Mouse (Mus musculus) erythroblast, embryonic 14.5 days (primary cell): ENCODE data around the gene Os9. TPM values are rescaled to one million over a fixed set of nuclear protein-coding genes. Genes with fewer than 3 reads are reported as not detected.
A peak's percentile ranks its signal among the peaks of the same experiment; 100 is the strongest.

Experiments
- H3K27me3 ChIP-seq: 2 replicates; pipeline ENCODE4 v1.6.1; 2012; ENCODE audit warnings: inconsistent platforms; ENCODE audit not compliant: control insufficient read depth
- H3K36me3 ChIP-seq: 2 replicates; pipeline ENCODE4 v1.6.1; 2012; ENCODE audit warnings: mild to moderate bottlenecking, inconsistent platforms; ENCODE audit not compliant: control insufficient read depth
- H3K4me1 ChIP-seq: 2 replicates; pipeline ENCODE4 v1.6.1; 2012; ENCODE audit warnings: inconsistent platforms; ENCODE audit not compliant: control insufficient read depth
- H3K4me3 ChIP-seq: replicated peaks from 2 replicates; pipeline ENCODE3; 2012; ENCODE audit warnings: moderate library complexity, mild to moderate bottlenecking, inconsistent platforms
- H3K9me3 ChIP-seq: 2 replicates; pipeline ENCODE4 v1.6.1; 2012; ENCODE audit warnings: low read length, inconsistent platforms, mixed read lengths; ENCODE audit not compliant: control insufficient read depth
- GATA1 ChIP-seq: IDR thresholded peaks from 2 replicates; pipeline ENCODE4 v1.6.1; 2012; ENCODE audit warnings: low read length, inconsistent platforms, mixed read lengths
- TAL1 ChIP-seq: IDR thresholded peaks from 3 replicates; pipeline ENCODE4 v1.6.1; 2012; ENCODE audit warnings: low read length, inconsistent platforms, mixed read lengths
- polyA plus RNA-seq: library from polyadenylated mRNA; stranded (reverse); fragments of >175 nt; gene quantifications from 2 replicates; pipeline ENCODE4 v1.2.3, GENCODE M21; 2012

Gene Os9
- polyA plus RNA-seq, 1 experiment, result 13.2 TPM

DNA sequence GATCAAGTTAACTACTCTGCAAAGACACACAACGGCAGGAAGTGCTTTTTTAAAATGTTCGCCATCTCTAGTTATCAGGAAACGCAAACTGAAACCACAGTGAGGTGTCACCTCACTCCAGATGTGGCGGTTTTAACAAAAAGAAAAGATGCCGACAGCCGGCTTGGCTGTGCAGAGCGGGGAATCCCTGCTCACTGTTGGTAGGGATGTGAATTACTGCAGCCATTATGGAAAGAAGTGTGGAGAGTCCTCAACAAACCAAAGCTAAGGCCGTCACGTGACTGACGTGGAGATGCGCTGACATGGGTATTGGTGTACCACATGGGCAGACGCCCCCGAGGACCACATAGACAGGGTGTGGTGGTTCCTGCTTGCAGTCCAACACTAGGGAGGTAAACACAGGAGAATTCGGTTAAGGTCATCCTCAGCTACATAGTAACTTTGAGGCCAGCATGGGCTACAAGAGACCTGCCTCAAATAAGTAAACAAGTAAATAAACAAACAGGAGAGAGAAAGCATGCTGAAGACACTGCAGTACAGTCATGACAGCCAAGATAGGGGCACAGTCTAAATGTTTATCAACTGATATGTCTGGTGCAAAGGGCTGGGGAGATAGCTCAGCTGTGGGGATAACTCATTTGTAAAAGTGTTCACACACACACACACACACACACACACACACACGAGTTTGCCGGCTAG is 13.2 kb downstream of the Os9 start:
- Histone ChIP-seq H3K9me3 (no peaks in the 10 kb centered on the region), H3K27me3 (no peaks in the 10 kb centered on the region), H3K4me3 (peak overlapping the region; percentile 25), H3K4me1 (peaks cover 31% of the 10 kb centered on the region), H3K36me3 (peaks cover 48% of the 10 kb centered on the region)
- TF ChIP-seq GATA1, result no peak
- TF ChIP-seq TAL1, result no peak

GRCm38 (mm10) chr10:127103631-127104030 is 17.3 kb downstream of the Os9 start:
- Histone ChIP-seq H3K27me3 (no peaks in the 10 kb centered on the region), H3K36me3 (peaks cover 57% of the 10 kb centered on the region), H3K4me3 (no peak overlapping the region), H3K4me1 (peaks cover 41% of the 10 kb centered on the region), H3K9me3 (no peaks in the 10 kb centered on the region)
- TF ChIP-seq TAL1, result no peak
- no peak for TF ChIP-seq GATA1

DNA sequence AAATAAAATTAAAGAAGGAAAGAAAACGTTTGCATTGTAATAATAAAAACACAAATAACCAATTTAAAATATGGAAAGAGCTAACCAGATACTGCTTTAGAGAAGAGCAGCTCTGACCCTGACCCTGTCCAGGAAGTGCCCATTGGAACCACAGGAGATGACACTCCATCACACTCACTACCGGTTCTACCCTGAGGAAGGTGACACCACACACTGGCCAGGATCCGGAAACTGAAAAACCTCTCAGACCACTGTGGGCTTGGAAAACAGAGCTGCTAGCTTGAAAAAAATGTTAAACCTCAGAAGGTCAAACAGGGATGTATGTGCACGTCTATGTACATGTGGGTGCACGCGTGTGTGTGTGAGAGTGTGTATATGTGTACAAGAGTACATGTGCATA is 19.8 kb downstream of the Os9 start:
- no peaks in the 10 kb centered on the region for H3K27me3 ChIP-seq
- H3K4me3 ChIP-seq, result no peak overlapping the region
- H3K9me3 ChIP-seq, result no peaks in the 10 kb centered on the region
- peaks cover 30% of the 10 kb centered on the region for H3K4me1 ChIP-seq
- TF ChIP-seq GATA1 (no peak), TAL1 (no peak)
- peaks cover 67% of the 10 kb centered on the region for H3K36me3 ChIP-seq

DNA sequence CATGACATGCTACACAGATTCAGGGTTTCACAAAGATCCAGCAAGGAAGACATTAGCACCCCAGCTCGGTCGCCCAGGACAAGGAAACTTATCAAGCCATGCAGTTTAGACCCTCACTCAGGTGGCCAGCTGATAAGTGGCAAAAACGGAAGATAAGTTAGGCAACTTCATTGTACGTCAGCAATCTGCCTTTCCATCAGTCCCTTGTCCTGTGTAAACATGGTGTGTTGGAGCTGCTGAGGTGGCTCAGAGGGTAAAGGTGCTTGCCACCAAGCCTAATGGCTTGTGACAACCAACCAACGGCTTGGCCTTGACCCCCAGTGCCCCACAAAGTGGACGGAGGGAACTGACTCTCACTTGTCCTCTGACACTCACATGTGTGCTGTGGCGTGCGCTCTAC is 20.5 kb downstream of the Os9 start:
- TF ChIP-seq TAL1 (no peak), GATA1 (no peak)
- peaks cover 30% of the 10 kb centered on the region for H3K4me1 ChIP-seq
- peaks cover 71% of the 10 kb centered on the region for H3K36me3 ChIP-seq
- H3K4me3 ChIP-seq, result no peak overlapping the region
- H3K27me3 ChIP-seq, result no peaks in the 10 kb centered on the region
- no peaks in the 10 kb centered on the region for H3K9me3 ChIP-seq

GRCm38 (mm10) chr10:127099868-127100267 is 21.1 kb downstream of the Os9 start:
- Histone ChIP-seq H3K27me3 (no peaks in the 10 kb centered on the region), H3K36me3 (peaks cover 72% of the 10 kb centered on the region), H3K4me1 (peaks cover 30% of the 10 kb centered on the region), H3K9me3 (no peaks in the 10 kb centered on the region), H3K4me3 (no peak overlapping the region)
- TF ChIP-seq TAL1, result no peak
- no peak for TF ChIP-seq GATA1

- H3K4me1 ChIP-seq, result peaks cover 28% of the 10 kb centered on the region
- TF ChIP-seq TAL1, result no peak
- H3K9me3 ChIP-seq, result no peaks in the 10 kb centered on the region
- no peaks in the 10 kb centered on the region for H3K27me3 ChIP-seq
- H3K36me3 ChIP-seq, result peaks cover 72% of the 10 kb centered on the region
- H3K4me3 ChIP-seq, result no peak overlapping the region
These were observed 21.7 kb downstream of the Os9 start for GRCm38 (mm10) chr10:127099191-127099590.

DNA sequence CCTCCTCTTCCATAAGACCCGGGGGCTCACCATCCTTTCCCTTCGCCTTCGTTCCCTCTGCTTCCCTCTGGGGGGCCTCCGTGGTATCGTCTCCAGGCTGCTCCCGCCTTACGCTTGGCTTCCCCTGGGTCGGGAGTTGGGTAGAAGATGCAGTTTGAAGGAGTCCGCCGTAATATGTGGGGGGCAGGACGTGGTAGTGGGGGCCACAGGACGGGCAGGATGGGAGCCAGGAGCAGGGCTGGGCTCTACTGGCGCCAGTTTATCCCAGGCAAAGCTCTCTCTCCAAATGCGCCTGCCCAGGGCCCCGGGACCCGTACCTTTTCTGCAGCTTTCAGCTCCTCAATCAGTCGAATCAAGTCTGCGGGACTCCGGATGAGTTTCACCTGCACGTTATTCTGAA is 22.4 kb downstream of the Os9 start:
- Histone ChIP-seq H3K4me3 (no peak overlapping the region), H3K9me3 (no peaks in the 10 kb centered on the region), H3K4me1 (peaks cover 22% of the 10 kb centered on the region), H3K27me3 (no peaks in the 10 kb centered on the region), H3K36me3 (peaks cover 71% of the 10 kb centered on the region)
- no peak for TF ChIP-seq GATA1
- no peak for TF ChIP-seq TAL1

GRCm38 (mm10) chr10:127094382-127094802 is 26.5 kb downstream of the Os9 start:
- Histone ChIP-seq H3K27me3 (peaks cover 26% of the 10 kb centered on the region), H3K9me3 (peaks cover 3% of the 10 kb centered on the region; the same call in 1 of the 2 replicates), H3K4me1 (peaks cover 20% of the 10 kb centered on the region), H3K4me3 (no peak overlapping the region), H3K36me3 (peaks cover 48% of the 10 kb centered on the region)
- TF ChIP-seq TAL1 (no peak), GATA1 (no peak)

DNA sequence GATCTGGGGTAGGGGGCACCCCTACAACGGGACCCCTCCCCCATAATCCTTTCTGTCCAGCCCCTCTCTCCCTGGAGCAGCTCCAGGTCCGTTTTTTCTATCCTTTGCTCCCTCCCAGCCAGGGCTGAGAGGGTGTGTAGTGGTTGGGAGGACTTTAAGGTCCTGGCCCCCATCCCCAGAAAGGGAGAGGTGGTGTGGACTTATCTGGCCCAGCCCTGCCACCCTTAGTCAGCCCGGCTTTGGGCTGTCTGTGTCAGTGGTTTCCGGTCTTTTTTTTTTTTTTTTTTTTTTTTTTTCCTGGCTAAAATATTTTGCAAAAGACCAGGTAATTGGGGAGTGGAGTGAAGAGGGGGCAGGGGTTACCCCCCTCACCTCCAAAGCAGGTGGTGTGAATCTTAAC is 28.2 kb downstream of the Os9 start:
- Histone ChIP-seq H3K4me3 (no peak overlapping the region), H3K9me3 (peaks cover 3% of the 10 kb centered on the region; the same call in 1 of the 2 replicates), H3K4me1 (peaks cover 15% of the 10 kb centered on the region), H3K27me3 (peaks cover 26% of the 10 kb centered on the region), H3K36me3 (peaks cover 32% of the 10 kb centered on the region)
- no peak for TF ChIP-seq GATA1
- TF ChIP-seq TAL1, result no peak
